Mouse (Mus musculus) hindbrain, embryonic 11.5 days (tissue): ENCODE measurements around the gene Hlcs. TPM values are rescaled to one million over a fixed set of nuclear protein-coding genes. Genes with fewer than 3 reads are reported as not detected.

ENCODE experiments used
- ATAC-seq: fragments of 200-750 bp; cut with Nextera tagmentation; 2 replicates; pipeline ENCODE4 v1.8.0; 2017; ENCODE audit warnings: mild to moderate bottlenecking, moderate TSS enrichment, moderate library complexity; ENCODE audit not compliant: low FRiP score
- DNase-seq: peaks from one replicate; pipeline ENCODE4 v3.0.0-alpha.2; 2015; ENCODE audit warnings: low spot score
- H3K27ac ChIP-seq: fragments of 300-500 bp; sonication (generic); 2 replicates; pipeline ENCODE4 v1.5.1; 2014; ENCODE audit warnings: mild to moderate bottlenecking, low read depth, low read length
- H3K27me3 ChIP-seq: fragments of 300-500 bp; sonication (generic); 2 replicates; pipeline ENCODE4 v1.6.1; 2014; ENCODE audit warnings: mild to moderate bottlenecking, low read length, moderate library complexity, mixed read lengths; ENCODE audit not compliant: control insufficient read depth, insufficient read depth
- H3K36me3 ChIP-seq: fragments of 300-500 bp; sonication (generic); 2 replicates; pipeline ENCODE4 v1.6.1; 2014; ENCODE audit warnings: mild to moderate bottlenecking, low read length, moderate library complexity, mixed read lengths; ENCODE audit not compliant: control insufficient read depth, insufficient read depth
- H3K4me1 ChIP-seq: fragments of 300-500 bp; sonication (generic); replicated peaks from 2 replicates; pipeline ENCODE4 v1.6.1; 2014; ENCODE audit warnings: low read length, mixed read lengths; ENCODE audit not compliant: control insufficient read depth, insufficient read depth
- H3K4me2 ChIP-seq: fragments of 300-500 bp; sonication (generic); replicated peaks from 2 replicates; pipeline ENCODE4 v1.6.1; 2014; ENCODE audit warnings: mild to moderate bottlenecking, low read depth, low read length
- H3K4me3 ChIP-seq: fragments of 300-500 bp; sonication (generic); 2 replicates; pipeline ENCODE4 v1.5.1; 2014; ENCODE audit warnings: low read depth, low read length
- H3K9ac ChIP-seq: fragments of 300-500 bp; sonication (generic); 2 replicates; pipeline ENCODE4 v1.6.1; 2014; ENCODE audit warnings: low read depth, low read length
- H3K9me3 ChIP-seq: fragments of 300-500 bp; sonication (generic); 2 replicates; pipeline ENCODE4 v1.6.1; 2016; ENCODE audit warnings: low read length; ENCODE audit not compliant: control insufficient read depth
- WGBS: fragments of 180-500 bp; shearing (Covaris S2); extraction: QIAGEN DNeasy Blood & Tissue Kit; methylation state at CpG from one replicate; pipeline ENCODE4 v1.1.7; 2014; 5-methylcytosine and 5-hydroxymethylcytosine counted together
- polyA plus RNA-seq: library from polyadenylated mRNA; unstranded; fragments of >200 nt; fragmentation: Nextera tagmentation; extraction: Ambion mirVana; gene quantifications from 2 replicates; pipeline ENCODE4 v1.2.1, GENCODE M21; 2014

Hlcs gene
- polyA plus RNA-seq, 1 experiment from 2014 or later: 8.9 TPM

DNA sequence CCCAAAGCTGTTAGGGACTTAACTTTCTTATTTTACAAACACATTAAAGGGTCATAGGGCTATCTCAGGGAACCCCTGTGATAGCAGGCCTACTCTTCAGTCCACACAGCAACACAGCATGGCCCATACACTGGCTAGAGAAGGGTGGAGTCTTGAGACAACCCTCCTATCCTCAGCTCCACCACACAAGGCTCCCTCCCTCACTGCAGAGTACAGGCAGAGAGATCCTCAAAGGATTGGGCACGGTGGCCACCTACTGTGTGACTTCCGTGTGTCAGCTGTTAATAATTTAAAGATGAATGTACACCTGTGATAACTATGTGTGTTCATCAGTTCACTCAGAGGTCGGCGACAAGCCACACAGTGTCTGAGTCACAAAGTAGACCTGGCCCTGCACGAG, 112.0 kb downstream of the Hlcs start:
- DNase-seq (no peak), ATAC-seq (no peak)
- WGBS: 66% methylated on average over 5 of the region's 5 CpGs
- Histone ChIP-seq H3K4me3 (no peak overlapping the region), H3K36me3 (no peaks in the 10 kb centered on the region), H3K9me3 (no peaks in the 10 kb centered on the region), H3K27ac (no peak overlapping the region), H3K27me3 (no peaks in the 10 kb centered on the region), H3K4me2 (no peak overlapping the region), H3K9ac (no peak overlapping the region), H3K4me1 (no peaks in the 10 kb centered on the region)

DNA sequence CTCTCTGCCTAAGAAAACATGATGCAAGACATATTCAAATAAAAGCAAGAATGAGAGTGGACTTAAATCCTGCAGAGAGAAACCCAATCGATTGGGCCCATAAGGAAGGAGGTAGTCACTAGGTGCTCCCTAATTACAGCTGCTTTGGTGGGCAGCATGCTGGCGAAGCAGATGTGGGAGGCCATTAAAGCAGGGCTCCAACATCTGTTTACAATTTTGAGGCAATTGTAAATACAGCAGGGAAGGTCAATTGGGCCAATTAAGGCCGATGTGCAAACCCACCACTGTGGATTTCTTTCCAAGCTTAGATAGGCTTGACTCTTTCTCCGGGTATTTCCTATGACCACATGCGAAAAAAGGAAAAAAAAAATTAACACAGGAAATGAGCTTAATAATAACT, 117.5 kb downstream of the Hlcs start:
- no peaks in the 10 kb centered on the region for H3K36me3 ChIP-seq
- H3K9me3 ChIP-seq: no peaks in the 10 kb centered on the region
- no peaks in the 10 kb centered on the region for H3K4me1 ChIP-seq
- ATAC-seq: no peak
- no peak overlapping the region for H3K27ac ChIP-seq
- DNase-seq: no peak
- 73% methylated on average over 5 of the region's 5 CpGs for WGBS
- no peak overlapping the region for H3K4me3 ChIP-seq
- H3K27me3 ChIP-seq: no peaks in the 10 kb centered on the region
- no peak overlapping the region for H3K4me2 ChIP-seq
- H3K9ac ChIP-seq: no peak overlapping the region

DNA sequence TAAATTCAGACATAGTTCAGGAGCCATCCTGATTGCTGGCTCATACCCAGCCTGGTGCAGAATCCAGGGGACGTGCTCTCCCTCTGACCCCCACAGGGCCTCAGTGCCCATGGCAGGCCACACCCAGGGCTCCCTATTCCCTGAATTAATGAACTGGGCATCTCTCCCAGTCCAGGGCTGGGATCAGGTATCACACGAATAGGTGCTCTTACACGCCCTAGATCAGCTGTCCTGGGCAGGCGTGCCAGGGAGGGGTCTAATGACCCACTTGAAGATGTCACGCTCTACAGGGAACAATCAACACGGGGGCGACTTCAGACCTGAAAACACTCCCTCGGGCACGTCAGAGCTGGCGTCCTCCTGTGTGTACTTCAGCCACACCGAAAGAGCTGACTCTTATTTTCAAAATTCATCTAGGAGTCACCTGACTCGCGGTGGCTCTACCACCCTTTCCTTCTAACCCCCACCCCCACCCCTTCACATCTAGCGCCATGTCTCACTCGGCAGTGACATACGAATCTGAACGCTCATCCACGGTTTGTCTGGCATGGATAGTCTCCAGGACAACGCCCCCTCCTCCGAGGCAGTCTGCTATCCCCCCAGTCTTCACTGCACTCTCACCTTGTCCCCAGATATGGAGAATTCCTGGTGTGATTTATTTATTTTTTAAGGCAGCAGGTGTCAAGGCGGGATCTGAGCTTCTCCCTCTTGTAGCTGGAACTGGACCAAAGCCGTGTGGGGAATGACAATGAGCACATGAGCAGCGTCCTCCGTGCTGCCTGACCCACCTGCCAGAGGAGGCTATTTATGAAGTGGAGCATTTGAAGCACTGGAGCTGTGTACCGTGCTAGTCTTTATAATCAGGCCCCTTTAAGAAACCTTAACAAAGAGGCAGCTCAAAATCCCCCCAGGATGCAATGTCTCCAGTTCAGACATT, 121.7 kb downstream of the Hlcs start:
- no peak overlapping the region for H3K27ac ChIP-seq
- H3K9me3 ChIP-seq: no peaks in the 10 kb centered on the region
- WGBS: 88% methylated on average over 25 of the region's 25 CpGs
- no peak overlapping the region for H3K9ac ChIP-seq
- ATAC-seq: no peak
- no peaks in the 10 kb centered on the region for H3K27me3 ChIP-seq
- DNase-seq: no peak
- no peak overlapping the region for H3K4me3 ChIP-seq
- H3K4me1 ChIP-seq: no peaks in the 10 kb centered on the region
- no peak overlapping the region for H3K4me2 ChIP-seq
- no peaks in the 10 kb centered on the region for H3K36me3 ChIP-seq

DNA sequence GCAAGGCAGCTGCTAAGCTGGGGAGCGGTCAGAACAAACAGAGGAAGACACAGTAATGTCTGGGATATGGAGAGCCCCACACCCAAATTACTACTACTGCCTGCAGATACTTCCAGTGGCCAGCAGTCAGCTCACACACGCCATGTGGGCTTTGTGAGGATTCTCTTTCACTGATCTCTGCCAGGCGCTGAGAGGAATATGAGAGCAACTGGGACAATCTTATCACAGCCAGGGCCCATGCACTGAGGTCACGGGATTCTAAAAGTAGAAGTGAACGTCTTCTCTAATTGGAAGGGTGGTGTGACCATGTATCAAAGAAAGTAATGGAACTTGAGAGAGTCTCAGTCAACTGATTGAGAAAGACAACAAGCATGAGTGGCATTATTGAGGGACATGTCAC, 123.1 kb downstream of the Hlcs start:
- ATAC-seq: no peak
- 91% methylated on average over 5 of the region's 5 CpGs for WGBS
- Histone ChIP-seq H3K27ac (no peak overlapping the region), H3K4me2 (no peak overlapping the region), H3K36me3 (no peaks in the 10 kb centered on the region), H3K4me3 (no peak overlapping the region), H3K9ac (no peak overlapping the region), H3K27me3 (no peaks in the 10 kb centered on the region), H3K4me1 (no peaks in the 10 kb centered on the region; the same call in 1 of the 2 replicates), H3K9me3 (no peaks in the 10 kb centered on the region)
- no peak for DNase-seq

DNA sequence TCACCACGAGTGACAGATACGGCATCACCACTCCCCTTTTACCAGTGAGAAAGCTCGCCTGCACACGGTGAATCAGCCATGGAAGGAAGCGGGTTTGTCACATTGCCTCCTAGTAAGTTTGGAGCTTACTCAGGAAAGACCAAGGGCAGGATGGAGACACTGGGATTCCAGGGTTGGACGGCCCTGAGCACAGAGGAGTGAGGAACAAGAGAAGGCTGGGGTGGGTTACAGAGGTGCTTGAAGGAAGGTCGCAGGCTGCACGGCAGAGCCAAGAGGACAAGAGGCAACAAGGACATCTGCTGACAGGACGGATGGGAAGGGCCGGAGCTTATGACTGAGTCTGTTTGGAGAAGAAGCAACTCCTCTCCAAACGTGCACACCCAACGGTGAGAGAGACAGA, 126.8 kb downstream of the Hlcs start:
- 81% methylated on average over 12 of the region's 12 CpGs for WGBS
- ATAC-seq (no peak), DNase-seq (no peak)
- Histone ChIP-seq H3K9ac (no peak overlapping the region), H3K27ac (no peak overlapping the region), H3K27me3 (no peaks in the 10 kb centered on the region; the same call in 1 of the 2 replicates), H3K4me2 (no peak overlapping the region), H3K9me3 (no peaks in the 10 kb centered on the region), H3K36me3 (no peaks in the 10 kb centered on the region), H3K4me3 (no peak overlapping the region), H3K4me1 (no peaks in the 10 kb centered on the region; the same call in 1 of the 2 replicates)

DNA sequence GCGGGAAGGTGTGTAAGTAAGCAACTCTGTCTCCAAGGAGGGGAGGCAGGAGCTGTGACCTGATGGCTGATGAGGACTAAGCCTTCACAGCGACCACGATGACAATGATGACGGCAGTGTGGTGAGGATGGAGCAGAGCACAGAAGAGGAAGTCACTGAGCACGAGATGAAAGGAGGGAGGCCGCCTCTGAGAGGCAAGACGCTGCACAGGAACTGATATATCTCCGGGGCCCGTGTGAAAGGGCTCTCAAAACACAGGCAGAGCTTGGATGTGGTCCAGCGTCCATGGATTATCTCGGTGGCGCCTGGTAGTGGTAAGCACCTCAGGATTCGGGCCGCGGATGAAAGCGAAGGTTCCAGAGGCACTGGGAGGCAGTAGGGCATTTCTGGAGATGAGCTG, 127.9 kb downstream of the Hlcs start:
- no peak for ATAC-seq
- Histone ChIP-seq H3K9me3 (no peaks in the 10 kb centered on the region), H3K4me3 (no peak overlapping the region), H3K9ac (no peak overlapping the region), H3K27me3 (peaks cover 6% of the 10 kb centered on the region), H3K4me2 (no peak overlapping the region), H3K4me1 (no peaks in the 10 kb centered on the region; the same call in 1 of the 2 replicates), H3K27ac (no peak overlapping the region), H3K36me3 (no peaks in the 10 kb centered on the region)
- WGBS: 86% methylated on average over 16 of the region's 16 CpGs
- no peak for DNase-seq

DNA sequence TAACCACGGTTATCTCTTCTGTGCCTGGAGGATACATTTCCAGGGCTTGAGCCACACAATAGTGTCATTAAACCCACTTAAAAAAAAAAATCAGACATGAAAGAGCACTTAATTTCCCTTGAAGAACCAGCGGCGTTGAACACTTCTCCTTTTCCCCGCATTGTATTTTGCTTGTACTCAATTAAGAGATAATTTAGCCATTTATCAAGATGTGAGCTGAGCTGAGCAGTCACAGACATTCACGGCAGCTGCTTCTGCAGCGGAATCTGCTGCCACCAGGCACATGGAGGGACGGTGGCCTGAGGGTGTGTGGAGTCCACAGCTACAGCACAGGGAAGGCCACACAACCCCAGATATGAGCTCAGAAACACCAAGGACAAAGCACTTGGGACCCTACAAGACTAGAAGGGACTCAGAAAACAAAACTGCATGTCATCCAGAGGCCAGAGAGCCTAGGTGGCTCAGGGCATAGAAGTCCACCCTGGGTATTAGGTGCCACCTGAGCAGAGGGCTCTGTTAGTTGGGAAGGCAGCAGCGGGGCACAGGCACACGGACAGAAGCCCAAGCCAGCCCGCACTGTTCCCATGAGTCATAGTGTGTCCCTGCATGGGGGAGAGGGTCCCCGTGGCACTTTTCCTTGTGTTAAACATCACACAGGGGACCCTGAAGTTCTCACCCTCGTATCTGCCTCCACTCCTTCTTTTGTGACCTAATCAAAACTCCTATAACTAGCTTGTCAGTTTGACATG, 133.1 kb downstream of the Hlcs start:
- no peak overlapping the region for H3K27ac ChIP-seq
- H3K4me2 ChIP-seq: peak overlapping the region; percentile 24
- no peaks in the 10 kb centered on the region for H3K36me3 ChIP-seq
- peaks cover 14% of the 10 kb centered on the region for H3K27me3 ChIP-seq
- no peak overlapping the region for H3K9ac ChIP-seq
- no peaks in the 10 kb centered on the region for H3K9me3 ChIP-seq
- peaks cover 12% of the 10 kb centered on the region for H3K4me1 ChIP-seq
- 45% methylated on average over 12 of the region's 12 CpGs for WGBS
- no peak overlapping the region for H3K4me3 ChIP-seq
- 0 out of 2 replicates have a peak, but pooled peaks have one; percentile 50 for ATAC-seq
- DNase-seq: peak; percentile 47

DNA sequence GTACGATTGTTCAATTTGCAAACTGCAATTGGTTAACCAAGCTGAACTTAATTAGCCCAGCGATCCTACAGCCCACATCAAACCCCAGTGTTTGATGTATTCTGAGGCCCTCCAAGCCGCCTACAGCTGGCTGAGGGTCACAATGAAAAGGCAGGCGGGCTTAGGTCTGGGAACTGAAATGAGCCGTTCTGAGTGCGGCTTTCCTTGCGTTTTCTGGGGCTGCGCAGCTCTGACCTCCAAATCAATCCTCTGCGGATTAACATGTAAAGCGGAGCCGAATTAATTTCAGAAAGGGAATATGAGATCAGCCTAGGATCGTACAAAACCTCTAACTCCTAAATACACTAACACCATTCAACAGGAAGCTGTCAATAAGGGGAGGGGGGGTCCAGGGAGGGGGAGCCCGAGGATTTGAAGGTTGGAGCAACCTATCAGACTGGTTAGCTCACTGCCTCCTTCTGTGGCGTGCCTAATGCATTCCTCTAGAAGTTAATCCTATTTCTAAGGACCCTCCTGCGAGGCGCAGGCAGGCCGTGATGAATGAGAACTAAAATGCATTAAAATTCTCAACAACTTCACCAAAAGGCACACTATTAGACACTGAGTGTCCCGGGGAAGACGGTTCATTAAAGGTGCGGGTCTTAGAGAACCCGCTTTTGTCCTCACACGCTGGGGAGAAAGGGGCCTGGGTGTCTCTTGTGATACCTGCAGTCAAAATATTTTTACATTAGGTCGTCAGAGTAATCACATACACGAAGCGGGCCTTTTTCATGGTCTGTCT, 133.8 kb downstream of the Hlcs start:
- peaks cover 12% of the 10 kb centered on the region for H3K4me1 ChIP-seq
- peak overlapping the region; percentile 24 for H3K4me2 ChIP-seq
- 0 out of 2 replicates have a peak overlapping the region, but pooled peaks have one; percentile 16 for H3K9ac ChIP-seq
- peak; percentile 57 for DNase-seq
- no peaks in the 10 kb centered on the region for H3K9me3 ChIP-seq
- no peak overlapping the region for H3K4me3 ChIP-seq
- 12% methylated on average over 25 of the region's 25 CpGs for WGBS
- peaks cover 14% of the 10 kb centered on the region for H3K27me3 ChIP-seq
- no peaks in the 10 kb centered on the region for H3K36me3 ChIP-seq
- peak; percentile 63 for ATAC-seq
- H3K27ac ChIP-seq: no peak overlapping the region
